Mouse (Mus musculus): ENCODE data around the gene Ccdc146. TPM values are rescaled to one million over a fixed set of nuclear protein-coding genes. Genes with fewer than 3 reads are reported as not detected.
"Not testable (repeated sequence)": the region's sequence is repeated elsewhere in the genome, so short reads cannot be mapped to it uniquely, and the experiment has no call there.

The Ccdc146 gene
- polyA plus RNA-seq, 1 experiment from 2014 or later: 2.2 TPM

- no peak overlapping the region for H3K4me2 ChIP-seq
- H3K9ac ChIP-seq (ENCODE audit: low read depth, low read length): no peak overlapping the region
- H3K27me3 ChIP-seq (ENCODE audit: control insufficient read depth, insufficient read depth, low read length): no peaks in the 10 kb centered on the region
- H3K4me3 ChIP-seq (ENCODE audit: low read depth, low read length): no peak overlapping the region
- H3K4me1 ChIP-seq (ENCODE audit: control insufficient read depth, insufficient read depth, low read length): no peaks in the 10 kb centered on the region
- WGBS (ENCODE audit: insufficient replicate concordance): 89% methylated on average over 3 of the region's 3 CpGs
- no peaks in the 10 kb centered on the region for H3K36me3 ChIP-seq (ENCODE audit: control insufficient read depth, insufficient read depth, low read length)
- no peak for ATAC-seq (replicated peaks; ENCODE audit: insufficient number of reproducible peaks, low FRiP score, low TSS enrichment)
- H3K27ac ChIP-seq (ENCODE audit: low read depth, low read length): no peak overlapping the region
- no peaks in the 10 kb centered on the region for H3K9me3 ChIP-seq (replicated peaks; ENCODE audit: control insufficient read depth, low read length)
Observed at GRCm38 (mm10) chr5:21300058-21300457, 124.4 kb downstream of the Ccdc146 start.

GRCm38 (mm10) chr5:21299076-21299755 lies 125.3 kb downstream of the Ccdc146 start:
- Histone ChIP-seq H3K27me3 (ENCODE audit: control insufficient read depth, insufficient read depth, low read length) (no peaks in the 10 kb centered on the region), H3K9me3 (replicated peaks; ENCODE audit: control insufficient read depth, low read length) (no peaks in the 10 kb centered on the region), H3K27ac (ENCODE audit: low read depth, low read length) (no peak overlapping the region), H3K4me2 (peak overlapping the region; percentile 22; the same call in 1 of the 2 replicates), H3K4me1 (ENCODE audit: control insufficient read depth, insufficient read depth, low read length) (no peaks in the 10 kb centered on the region), H3K9ac (ENCODE audit: low read depth, low read length) (no peak overlapping the region), H3K36me3 (ENCODE audit: control insufficient read depth, insufficient read depth, low read length) (no peaks in the 10 kb centered on the region), H3K4me3 (ENCODE audit: low read depth, low read length) (no peak overlapping the region)
- WGBS (ENCODE audit: insufficient replicate concordance): 64% methylated on average over 21 of the region's 21 CpGs
- no peak; the same call in 1 of the 2 replicates for ATAC-seq (replicated peaks; ENCODE audit: insufficient number of reproducible peaks, low FRiP score, low TSS enrichment)

- Histone ChIP-seq H3K27ac (ENCODE audit: low read depth, low read length) (no peak overlapping the region), H3K4me3 (ENCODE audit: low read depth, low read length) (no peak overlapping the region), H3K4me1 (ENCODE audit: control insufficient read depth, insufficient read depth, low read length) (no peaks in the 10 kb centered on the region), H3K9me3 (replicated peaks; ENCODE audit: control insufficient read depth, low read length) (no peaks in the 10 kb centered on the region), H3K4me2 (no peak overlapping the region), H3K36me3 (ENCODE audit: control insufficient read depth, insufficient read depth, low read length) (no peaks in the 10 kb centered on the region), H3K27me3 (ENCODE audit: control insufficient read depth, insufficient read depth, low read length) (no peaks in the 10 kb centered on the region), H3K9ac (ENCODE audit: low read depth, low read length) (no peak overlapping the region)
- ATAC-seq (replicated peaks; ENCODE audit: insufficient number of reproducible peaks, low FRiP score, low TSS enrichment): no peak
- WGBS (ENCODE audit: insufficient replicate concordance): 80% methylated on average over 8 of the region's 8 CpGs
Observed at GRCm38 (mm10) chr5:21295683-21296082, 128.8 kb downstream of the Ccdc146 start.

GRCm38 (mm10) chr5:21290594-21290993 lies 133.9 kb downstream of the Ccdc146 start:
- 78% methylated on average over 8 of the region's 8 CpGs for WGBS (ENCODE audit: insufficient replicate concordance)
- no peaks in the 10 kb centered on the region for H3K36me3 ChIP-seq (ENCODE audit: control insufficient read depth, insufficient read depth, low read length)
- H3K4me1 ChIP-seq (ENCODE audit: control insufficient read depth, insufficient read depth, low read length): no peaks in the 10 kb centered on the region; the same call in 1 of the 2 replicates
- ATAC-seq (replicated peaks; ENCODE audit: insufficient number of reproducible peaks, low FRiP score, low TSS enrichment): no peak
- no peak overlapping the region for H3K4me2 ChIP-seq
- no peaks in the 10 kb centered on the region for H3K9me3 ChIP-seq (replicated peaks; ENCODE audit: control insufficient read depth, low read length)
- H3K27me3 ChIP-seq (ENCODE audit: control insufficient read depth, insufficient read depth, low read length): no peaks in the 10 kb centered on the region
- H3K9ac ChIP-seq (ENCODE audit: low read depth, low read length): no peak overlapping the region
- H3K27ac ChIP-seq (ENCODE audit: low read depth, low read length): no peak overlapping the region
- H3K4me3 ChIP-seq (ENCODE audit: low read depth, low read length): no peak overlapping the region

- Histone ChIP-seq H3K9ac (ENCODE audit: low read depth, low read length) (no peak overlapping the region), H3K9me3 (replicated peaks; ENCODE audit: control insufficient read depth, low read length) (no peaks in the 10 kb centered on the region), H3K4me1 (ENCODE audit: control insufficient read depth, insufficient read depth, low read length) (no peaks in the 10 kb centered on the region; the same call in 1 of the 2 replicates), H3K4me3 (ENCODE audit: low read depth, low read length) (no peak overlapping the region), H3K27ac (ENCODE audit: low read depth, low read length) (no peak overlapping the region), H3K4me2 (no peak overlapping the region), H3K27me3 (ENCODE audit: control insufficient read depth, insufficient read depth, low read length) (no peaks in the 10 kb centered on the region), H3K36me3 (ENCODE audit: control insufficient read depth, insufficient read depth, low read length) (no peaks in the 10 kb centered on the region)
- WGBS (ENCODE audit: insufficient replicate concordance): 55% methylated on average over 7 of the region's 7 CpGs
- no peak for ATAC-seq (replicated peaks; ENCODE audit: insufficient number of reproducible peaks, low FRiP score, low TSS enrichment)
Observed at GRCm38 (mm10) chr5:21288658-21289435, 135.6 kb downstream of the Ccdc146 start.

- Histone ChIP-seq H3K27me3 (ENCODE audit: control insufficient read depth, insufficient read depth, low read length) (no peaks in the 10 kb centered on the region), H3K4me2 (no peak overlapping the region), H3K4me3 (ENCODE audit: low read depth, low read length) (no peak overlapping the region), H3K4me1 (ENCODE audit: control insufficient read depth, insufficient read depth, low read length) (no peaks in the 10 kb centered on the region; the same call in 1 of the 2 replicates), H3K36me3 (ENCODE audit: control insufficient read depth, insufficient read depth, low read length) (no peaks in the 10 kb centered on the region), H3K9ac (ENCODE audit: low read depth, low read length) (no peak overlapping the region), H3K27ac (ENCODE audit: low read depth, low read length) (no peak overlapping the region), H3K9me3 (replicated peaks; ENCODE audit: control insufficient read depth, low read length) (no peaks in the 10 kb centered on the region)
- ATAC-seq (replicated peaks; ENCODE audit: insufficient number of reproducible peaks, low FRiP score, low TSS enrichment): no peak
- 83% methylated on average over 12 of the region's 12 CpGs for whole genome bisulfite sequencing (ENCODE audit: insufficient replicate concordance)
Observed at GRCm38 (mm10) chr5:21283356-21284062, 141.0 kb downstream of the Ccdc146 start.

- H3K4me1 ChIP-seq (ENCODE audit: control insufficient read depth, insufficient read depth, low read length); H3K4me2 ChIP-seq; ATAC-seq (replicated peaks; ENCODE audit: insufficient number of reproducible peaks, low FRiP score, low TSS enrichment); H3K4me3 ChIP-seq (ENCODE audit: low read depth, low read length); H3K36me3 ChIP-seq (ENCODE audit: control insufficient read depth, insufficient read depth, low read length); H3K9ac ChIP-seq (ENCODE audit: low read depth, low read length); H3K9me3 ChIP-seq (replicated peaks; ENCODE audit: control insufficient read depth, low read length); H3K27me3 ChIP-seq (ENCODE audit: control insufficient read depth, insufficient read depth, low read length); H3K27ac ChIP-seq (ENCODE audit: low read depth, low read length): not testable (repeated sequence)
- WGBS (ENCODE audit: insufficient replicate concordance): 49% methylated on average over 2 of the region's 2 CpGs
Observed at GRCm38 (mm10) chr5:21277685-21278084, 146.8 kb downstream of the Ccdc146 start.

- no peak overlapping the region for H3K4me3 ChIP-seq (ENCODE audit: low read depth, low read length)
- H3K27me3 ChIP-seq (ENCODE audit: control insufficient read depth, insufficient read depth, low read length): no peaks in the 10 kb centered on the region
- H3K4me1 ChIP-seq (ENCODE audit: control insufficient read depth, insufficient read depth, low read length): no peaks in the 10 kb centered on the region
- H3K9ac ChIP-seq (ENCODE audit: low read depth, low read length): no peak overlapping the region
- no peak overlapping the region for H3K27ac ChIP-seq (ENCODE audit: low read depth, low read length)
- ATAC-seq (replicated peaks; ENCODE audit: insufficient number of reproducible peaks, low FRiP score, low TSS enrichment): no peak
- no peaks in the 10 kb centered on the region for H3K9me3 ChIP-seq (replicated peaks; ENCODE audit: control insufficient read depth, low read length)
- no peaks in the 10 kb centered on the region for H3K36me3 ChIP-seq (ENCODE audit: control insufficient read depth, insufficient read depth, low read length)
- 64% methylated on average over 9 of the region's 9 CpGs for WGBS (ENCODE audit: insufficient replicate concordance)
- no peak overlapping the region for H3K4me2 ChIP-seq
Observed at GRCm38 (mm10) chr5:21271386-21272354, 152.8 kb downstream of the Ccdc146 start.

Measured in heart, embryonic 11.5 days (tissue).